Comparison of ENCODE assay signal across 13 mouse cellular contexts in genomic region chr14:58153470-58154416, GRCm38 (mm10).
DNase-seq lines count a peak whose midpoint lies in the region; ATAC-seq and TF ChIP-seq lines count a peak whose summit lies in the region.
"Had no signal": no experiment of that assay in that cellular context is flagged by ENCODE, and none has a peak within 500 bp of the region (broad histone marks: within the 10 kb centered on the region; RNA-seq: fewer than 3 reads in every experiment).

No protein-coding gene starts in this region.

- WGBS in midbrain, embryonic 13.5 days, result 64% methylated on average over 15 of the region's 15 CpGs
- WGBS in midbrain, embryonic 10.5 days, result 75% methylated on average over 15 of the region's 15 CpGs
- WGBS in limb, embryonic 11.5 days, result 38% methylated on average over 15 of the region's 15 CpGs
- 27% methylated on average over 15 of the region's 15 CpGs for WGBS in stomach, postnatal 0 days

- TF ChIP-seq EP300 in stomach, postnatal 0 days (optimal IDR thresholded peaks at IDR 0.05), result no peak

- no peak overlapping the region for H3K4me2 ChIP-seq in midbrain, embryonic 13.5 days (replicated peaks)
- no peak overlapping the region for H3K4me2 ChIP-seq in limb, embryonic 11.5 days (ENCODE audit: low read depth, severe bottlenecking)
- H3K4me2 ChIP-seq in stomach, postnatal 0 days (replicated peaks; ENCODE audit: low read depth), result peak overlapping the region; percentile 40; the same call in 1 of the 2 replicates

- no peak overlapping the region for H3K27ac ChIP-seq in midbrain, embryonic 13.5 days
- H3K27ac ChIP-seq in midbrain, embryonic 10.5 days (replicated peaks), result no peak overlapping the region
- no peak overlapping the region for H3K27ac ChIP-seq in limb, embryonic 11.5 days (replicated peaks; ENCODE audit: low read depth, low read length)
- H3K27ac ChIP-seq in stomach, postnatal 0 days (replicated peaks), result no peak overlapping the region
- H3K27ac ChIP-seq: heart, embryonic 10.5 days had no signal

- TF ChIP-seq CTCF in stomach, postnatal 0 days (IDR thresholded peaks at IDR 0.05; ENCODE audit: low read depth), result no peak

- peaks cover 9% of the 10 kb centered on the region for H3K4me1 ChIP-seq in midbrain, embryonic 13.5 days (replicated peaks)
- peaks cover 12% of the 10 kb centered on the region for H3K4me1 ChIP-seq in midbrain, embryonic 10.5 days
- H3K4me1 ChIP-seq in limb, embryonic 11.5 days (ENCODE audit: control insufficient read depth, insufficient read depth, low read length), result peaks cover 10% of the 10 kb centered on the region
- no peaks in the 10 kb centered on the region for H3K4me1 ChIP-seq in stomach, postnatal 0 days (replicated peaks; ENCODE audit: control insufficient read depth, insufficient read depth)

- no peak for DNase-seq in midbrain, embryonic 10.5 days (ENCODE audit: low spot score)
- peak; percentile 58 for DNase-seq in forelimb bud, embryonic 11.5 days (ENCODE audit: low read depth, low spot score)
- peak; percentile 49 for DNase-seq in limb, embryonic 11.5 days (ENCODE audit: low spot score)
- DNase-seq in stomach, postnatal 0 days (ENCODE audit: low spot score), result peak; percentile 33
- DNase-seq in left cerebral cortex, adult 18-20 months (ENCODE audit: low spot score in 2 of 2), result no peak
- DNase-seq in spleen, postnatal 36 days (ENCODE audit: low spot score in 2 of 2), result no peak
- DNase-seq in MN1 (ENCODE audit: low spot score), result no peak
- DNase-seq: cerebellum, adult 11 months; liver; thymus, postnatal 4 days had no signal

- peak; percentile 48; the same call in 1 of the 2 replicates for ATAC-seq in midbrain, embryonic 13.5 days
- ATAC-seq in limb, embryonic 11.5 days (ENCODE audit: insufficient number of reproducible peaks, low FRiP score, low TSS enrichment, low read depth), result peak; percentile 71
- ATAC-seq in stomach, postnatal 0 days (ENCODE audit: low FRiP score, low TSS enrichment), result peak; percentile 67

- no peak overlapping the region for H3K4me3 ChIP-seq in midbrain, embryonic 13.5 days (replicated peaks)
- H3K4me3 ChIP-seq in midbrain, embryonic 10.5 days, result no peak overlapping the region
- H3K4me3 ChIP-seq in limb, embryonic 11.5 days (ENCODE audit: low read depth, low read length), result no peak overlapping the region
- no peak overlapping the region for H3K4me3 ChIP-seq in stomach, postnatal 0 days (ENCODE audit: low read depth, low read length)
- H3K4me3 ChIP-seq: heart, embryonic 10.5 days had no signal

- no peaks in the 10 kb centered on the region for H3K36me3 ChIP-seq in midbrain, embryonic 13.5 days
- H3K36me3 ChIP-seq in midbrain, embryonic 10.5 days, result no peaks in the 10 kb centered on the region
- no peaks in the 10 kb centered on the region for H3K36me3 ChIP-seq in limb, embryonic 11.5 days (ENCODE audit: control insufficient read depth, insufficient read depth, low read length)
- H3K36me3 ChIP-seq in stomach, postnatal 0 days (ENCODE audit: control insufficient read depth, insufficient read depth, low read length), result no peaks in the 10 kb centered on the region
- H3K36me3 ChIP-seq: G1E; heart, embryonic 10.5 days had no signal

- H3K9ac ChIP-seq in midbrain, embryonic 13.5 days (replicated peaks), result no peak overlapping the region
- H3K9ac ChIP-seq in limb, embryonic 11.5 days (ENCODE audit: low read length), result no peak overlapping the region
- no peak overlapping the region for H3K9ac ChIP-seq in stomach, postnatal 0 days (ENCODE audit: low read length)

- no peaks in the 10 kb centered on the region for H3K27me3 ChIP-seq in midbrain, embryonic 13.5 days
- no peaks in the 10 kb centered on the region for H3K27me3 ChIP-seq in midbrain, embryonic 10.5 days (ENCODE audit: low read depth, poor library complexity, severe bottlenecking)
- H3K27me3 ChIP-seq in limb, embryonic 11.5 days (ENCODE audit: control insufficient read depth, insufficient read depth, low read length), result no peaks in the 10 kb centered on the region
- no peaks in the 10 kb centered on the region for H3K27me3 ChIP-seq in stomach, postnatal 0 days (ENCODE audit: control insufficient read depth, insufficient read depth, low read length)

- no peaks in the 10 kb centered on the region for H3K9me3 ChIP-seq in midbrain, embryonic 13.5 days
- H3K9me3 ChIP-seq in midbrain, embryonic 10.5 days (replicated peaks), result no peaks in the 10 kb centered on the region
- no peaks in the 10 kb centered on the region for H3K9me3 ChIP-seq in limb, embryonic 11.5 days (ENCODE audit: control insufficient read depth, low read length)
- no peaks in the 10 kb centered on the region for H3K9me3 ChIP-seq in stomach, postnatal 0 days (ENCODE audit: control insufficient read depth, low read length)
- H3K9me3 ChIP-seq: heart, embryonic 10.5 days had no signal

Comparison
In these comparisons a context has a peak if more than half of its experiments do, and no peak if none do; other contexts are left out.
1. DNase-seq: peak in forelimb bud, embryonic 11.5 days (single experiment), limb, embryonic 11.5 days (single experiment) and stomach, postnatal 0 days (single experiment); none in midbrain, embryonic 10.5 days (single experiment), left cerebral cortex, adult 18-20 months (0 of 2), spleen, postnatal 36 days (0 of 2) and MN1 (single experiment).
2. Peak in every context shown above with its lines, with median percentiles within 50 percentile points of each other: ATAC-seq.